Mouse (Mus musculus): Measurements from ENCODE around the gene Uncx.

GRCm38 (mm10) chr5:139543214-139543613, at the start of gene Uncx:
- no peak for TF ChIP-seq CTCF (IDR thresholded peaks at IDR 0.05; ENCODE audit: extremely low read depth, insufficient read depth, insufficient read length, insufficient replicate concordance)
- no peak for TF ChIP-seq POLR2A (IDR thresholded peaks at IDR 0.05; ENCODE audit: low read depth, low read length)

Data from spleen, adult 2 months (tissue).